Mouse (Mus musculus) testis, adult 10 weeks (tissue): Measurements from ENCODE around the gene Znrf3. TPM values are rescaled to one million over a fixed set of nuclear protein-coding genes. Genes with fewer than 3 reads are reported as not detected.

Experiments used
- polyA plus RNA-seq: library from polyadenylated mRNA; stranded (reverse); fragments of 350-450 nt; fragmentation: Illumina TruSeq; extraction: RNeasy Lipid Tissue Mini Kit (QIAGEN cat#74804); gene quantifications from one replicate; pipeline ENCODE4 v1.2.3, GENCODE M21; 2014; ENCODE audit warnings: low read depth, low replicate concordance

Znrf3 gene
- polyA plus RNA-seq, result 6.0 TPM

GRCm38 (mm10) chr11:5444599-5445451 lies at the start of gene Znrf3:
Gene Znrf3 (minus strand): TSS chr11:5444847.

GRCm38 (mm10) chr11:5261508-5262392 lies 182.9 kb downstream of the Znrf3 start, which contains the start of gene Kremen1:
Gene Kremen1 (minus strand): TSS chr11:5261558.

Other genes with a start within 250 kb of the Znrf3 start
- gene Kremen1, start 183.3 kb downstream of the Znrf3 start, polyA plus RNA-seq, result 2.7 TPM
- gene Xbp1, start 75.8 kb upstream of the Znrf3 start, polyA plus RNA-seq, result 12.2 TPM
- 115 TPM for gene Ccdc117, start 97.3 kb upstream of the Znrf3 start, polyA plus RNA-seq
- 182 TPM for gene Ankrd36, start 124.8 kb upstream of the Znrf3 start, polyA plus RNA-seq